Mouse (Mus musculus) ZHBTc4 (cell line): Measurements from ENCODE around the gene Prkce.

Source experiments
- DNase-seq: peaks from one replicate; pipeline ENCODE4 v3.0.0-alpha.2; 2011; ENCODE audit warnings: low read depth, low spot score

Prkce gene

DNA sequence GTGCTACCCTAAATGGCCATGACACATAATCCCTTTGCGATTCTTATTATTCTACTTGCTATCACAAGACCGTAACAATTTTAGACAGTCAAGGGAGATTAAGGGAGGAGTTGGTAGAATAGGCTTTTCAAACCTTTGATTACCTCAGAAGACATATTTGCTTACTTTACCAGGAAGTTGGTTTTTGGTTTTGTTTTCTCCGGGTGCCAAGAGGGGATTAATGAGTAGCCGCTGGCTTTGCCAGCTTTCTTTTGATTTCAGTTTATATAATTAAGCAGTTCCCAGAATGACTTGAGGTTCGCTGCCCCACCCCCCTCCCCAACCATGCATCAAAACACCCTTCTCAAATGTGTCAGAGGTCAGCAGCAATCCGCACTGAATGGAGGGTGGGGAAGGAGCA, 384.4 kb downstream of the Prkce start:
- no peak for DNase-seq

- DNase-seq, result peak; percentile 32
Observed at GRCm38 (mm10) chr17:86559206-86559891, 391.8 kb downstream of the Prkce start.

- DNase-seq, result no peak
Observed at GRCm38 (mm10) chr17:86560499-86560898, 392.9 kb downstream of the Prkce start.

DNA sequence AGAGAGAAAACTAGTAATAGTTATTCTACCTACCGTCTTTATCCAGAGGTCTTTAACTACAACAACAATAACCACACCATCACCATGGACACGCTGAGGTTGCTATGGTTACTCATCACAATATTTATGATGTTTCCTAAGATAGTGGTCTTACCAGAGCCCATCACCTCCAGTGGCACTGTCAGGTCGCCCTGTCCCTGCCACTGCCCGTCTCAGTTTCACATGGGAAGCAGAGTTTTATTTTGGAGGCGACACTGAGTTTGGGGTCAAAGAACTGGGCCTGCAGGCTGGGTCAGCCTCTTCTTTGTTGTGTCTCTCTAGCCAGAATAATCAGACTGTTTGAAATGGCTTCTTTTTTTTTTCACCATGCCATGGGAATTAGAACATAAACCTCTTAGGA, 402.9 kb downstream of the Prkce start:
- DNase-seq, result no peak

DNA sequence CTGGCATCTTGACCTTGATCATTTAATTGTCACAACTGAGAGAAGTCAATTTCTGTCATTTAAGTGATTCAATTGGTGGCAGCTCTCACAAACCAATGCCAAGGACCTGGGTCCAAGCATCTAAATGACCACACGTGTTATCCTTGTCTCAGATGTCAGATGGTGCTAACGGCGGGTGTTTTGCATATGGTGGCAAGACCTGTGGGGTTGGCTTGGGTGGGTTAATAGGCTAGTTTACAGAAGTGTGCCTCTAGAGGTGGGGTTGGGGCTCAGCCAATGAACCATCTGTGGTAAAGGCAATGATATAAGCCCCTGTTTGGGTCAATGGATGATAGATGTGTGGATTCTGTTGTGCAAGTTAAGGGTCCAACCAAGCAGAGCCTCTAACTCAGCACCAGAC, 403.7 kb downstream of the Prkce start:
- DNase-seq, result no peak

- DNase-seq, result no peak
Observed at GRCm38 (mm10) chr17:86572136-86572535, 404.6 kb downstream of the Prkce start.

DNA sequence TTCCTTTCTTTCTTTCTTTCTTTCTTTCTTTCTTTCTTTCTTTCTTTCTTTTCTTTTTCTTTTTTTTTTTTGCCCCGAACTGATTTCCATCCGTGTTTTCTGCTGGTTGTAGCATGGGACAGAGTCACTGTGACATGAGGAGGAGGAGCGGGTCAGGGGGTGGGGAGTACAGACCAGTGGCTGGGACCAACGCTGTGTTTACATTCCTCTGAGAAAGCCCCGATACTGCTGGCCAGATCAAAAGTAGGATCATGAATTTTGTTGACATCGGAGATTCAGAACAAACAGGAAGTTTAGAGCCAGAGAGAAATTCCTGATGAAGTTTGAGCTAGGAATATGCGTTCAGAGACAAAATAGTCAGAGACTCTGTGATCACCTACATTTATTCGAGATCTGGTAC, 405.0 kb downstream of the Prkce start:
- no peak for DNase-seq

GRCm38 (mm10) chr17:86573596-86574248, 406.1 kb downstream of the Prkce start:
- no peak for DNase-seq

DNA sequence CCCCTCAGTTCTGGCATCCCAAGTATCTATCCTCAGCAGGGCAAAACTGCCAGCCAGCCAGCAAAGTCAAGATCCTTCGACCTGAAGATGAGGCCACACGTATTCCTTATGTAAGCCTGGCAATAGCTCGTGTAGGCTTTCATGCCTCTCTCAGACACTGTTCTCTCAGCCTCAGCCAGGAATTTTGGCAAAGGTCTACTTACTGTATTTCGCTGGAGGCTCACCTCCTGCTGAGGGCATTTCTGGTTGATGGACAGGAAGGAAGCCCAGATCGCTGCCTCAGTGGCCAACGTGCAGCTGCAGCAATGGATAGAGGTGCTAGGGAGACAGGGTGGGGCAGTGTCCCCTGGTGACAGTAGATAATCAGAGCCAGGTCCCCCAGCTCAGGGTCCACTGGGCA, 413.1 kb downstream of the Prkce start:
- no peak for DNase-seq

DNA sequence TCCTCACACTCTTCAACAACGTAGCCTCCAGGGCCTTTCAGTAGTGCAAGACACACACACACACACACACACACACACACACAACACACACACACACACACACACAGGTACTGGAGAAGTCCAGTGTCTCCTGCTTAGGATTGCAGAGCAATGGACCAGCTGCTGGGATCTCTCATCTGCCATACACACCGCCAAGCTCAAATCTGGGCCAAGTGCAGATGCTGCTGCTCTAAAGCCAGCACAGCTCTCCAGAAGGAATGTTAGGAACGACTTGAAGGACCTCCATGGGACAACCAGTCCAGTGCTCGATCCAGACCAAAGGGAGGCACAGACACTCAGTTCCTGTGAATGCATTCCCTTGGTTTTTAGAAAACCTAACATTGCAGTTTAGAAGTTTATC, 414.8 kb downstream of the Prkce start:
- DNase-seq, result no peak

- DNase-seq, result peak; percentile 66
Observed at GRCm38 (mm10) chr17:86586441-86586840, 418.9 kb downstream of the Prkce start.

DNA sequence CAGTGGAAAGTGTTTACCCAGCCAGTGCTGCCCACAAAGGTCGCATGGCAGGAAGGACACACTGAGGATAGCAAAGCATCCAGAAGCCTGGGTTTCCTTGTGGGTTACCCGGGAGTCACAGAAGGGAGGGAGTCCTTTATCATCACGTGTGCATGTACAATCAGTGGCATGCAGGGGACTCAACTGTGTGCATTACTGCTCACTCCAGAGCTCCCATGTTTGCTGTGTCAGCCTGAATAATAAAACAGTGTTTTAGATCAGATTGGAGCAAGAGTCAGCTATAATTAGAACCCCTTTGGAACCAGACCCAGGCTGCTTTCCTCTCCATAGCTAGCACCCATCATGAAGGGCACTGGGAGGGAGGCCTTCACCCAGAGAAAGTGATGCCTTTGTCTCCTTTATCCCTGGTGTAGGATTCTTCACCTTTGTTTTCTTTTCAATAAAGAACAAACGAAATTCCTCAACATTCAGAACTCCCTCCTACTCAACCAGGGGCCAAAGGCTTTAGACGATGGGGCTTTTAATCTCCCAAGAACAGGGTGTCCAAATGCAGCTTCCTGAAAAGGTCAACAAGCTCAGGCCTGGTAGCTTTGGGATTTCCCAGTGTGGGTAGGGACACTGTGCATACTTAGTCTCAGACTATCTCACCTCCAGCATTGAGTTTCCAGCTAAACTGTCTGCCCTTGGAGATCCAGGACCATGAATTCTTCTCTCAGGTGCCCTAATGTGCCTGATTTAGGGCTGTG, 421.3 kb downstream of the Prkce start:
- DNase-seq, result no peak

DNA sequence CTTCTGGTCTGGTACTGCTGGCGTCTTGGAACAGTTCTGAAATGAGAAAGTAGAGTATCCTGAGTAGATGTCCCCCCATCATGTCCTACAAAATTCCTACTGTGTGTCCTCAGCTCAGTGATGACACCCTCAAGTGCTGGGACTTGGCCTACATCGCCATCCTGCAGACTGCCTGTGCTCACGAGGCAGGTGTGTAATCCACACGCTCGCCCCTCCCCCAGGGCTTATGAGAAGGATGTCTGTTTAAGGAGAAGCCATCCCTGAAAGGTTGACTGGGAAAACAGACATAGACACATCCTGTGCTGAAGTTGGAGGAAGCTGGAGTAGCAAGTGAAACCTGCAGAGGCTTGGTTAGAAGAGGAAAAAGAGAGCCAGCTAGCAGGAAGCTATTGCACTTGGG, 422.1 kb downstream of the Prkce start:
- DNase-seq, result no peak

DNA sequence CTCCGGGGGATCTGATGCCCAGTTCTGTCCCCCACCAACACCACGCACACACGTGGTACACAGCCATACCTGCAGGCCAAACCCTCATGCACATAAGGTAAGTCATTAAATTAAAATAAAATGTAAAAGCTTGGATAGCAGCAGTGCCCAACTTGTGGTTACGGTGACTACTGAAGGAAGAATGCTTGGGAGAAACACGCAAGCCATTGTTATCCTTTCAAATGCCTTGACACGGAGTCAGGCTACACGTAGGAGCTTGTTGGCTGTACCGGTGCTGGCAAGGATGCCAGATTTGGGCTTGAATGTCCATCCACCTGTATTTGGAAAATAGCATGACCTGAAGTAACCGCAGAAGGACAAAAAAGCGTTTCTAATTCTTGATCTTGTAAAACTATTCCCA, 423.7 kb downstream of the Prkce start:
- no peak for DNase-seq

- no peak for DNase-seq
Observed at GRCm38 (mm10) chr17:86592991-86593586, 425.5 kb downstream of the Prkce start.

DNA sequence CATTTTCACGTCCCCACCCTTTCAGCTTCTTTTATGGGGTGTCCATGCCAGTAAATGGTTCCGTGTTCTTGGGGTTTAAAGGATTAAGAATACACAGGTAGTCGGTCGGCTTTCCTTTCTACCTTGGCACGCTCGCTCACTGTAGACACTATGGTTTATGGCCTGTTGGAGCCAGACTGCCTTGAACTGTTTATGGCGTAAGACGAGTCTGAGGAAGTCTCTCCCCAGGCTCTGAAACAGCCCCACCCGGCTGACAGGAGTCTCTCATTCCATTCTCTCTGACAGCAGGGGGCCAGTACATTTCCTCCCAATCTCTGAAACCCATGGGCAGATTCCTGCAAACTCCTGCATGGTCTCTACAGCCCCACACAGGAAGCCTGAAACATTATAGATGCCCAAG, 427.9 kb downstream of the Prkce start:
- DNase-seq, result peak; percentile 85

DNA sequence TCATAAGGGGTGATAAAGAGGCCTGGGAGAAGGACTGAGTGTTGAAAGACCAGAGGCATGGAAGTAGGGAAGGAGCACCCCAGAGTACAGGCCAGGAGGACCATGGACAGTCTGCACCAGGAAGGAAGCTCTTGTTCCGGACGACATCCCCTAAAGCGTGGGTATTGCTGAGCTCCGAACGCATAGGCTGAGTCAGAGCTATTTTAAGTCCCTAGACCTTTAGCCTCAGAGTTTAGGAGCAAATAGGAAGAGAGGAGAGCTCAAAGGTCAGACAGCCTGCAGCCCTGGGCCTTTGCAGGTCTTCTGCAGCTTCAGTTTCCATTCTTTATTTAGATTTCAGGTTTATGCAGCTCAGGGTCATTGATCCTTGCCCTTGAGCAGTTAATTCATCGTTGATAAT, 433.5 kb downstream of the Prkce start:
- no peak for DNase-seq

DNA sequence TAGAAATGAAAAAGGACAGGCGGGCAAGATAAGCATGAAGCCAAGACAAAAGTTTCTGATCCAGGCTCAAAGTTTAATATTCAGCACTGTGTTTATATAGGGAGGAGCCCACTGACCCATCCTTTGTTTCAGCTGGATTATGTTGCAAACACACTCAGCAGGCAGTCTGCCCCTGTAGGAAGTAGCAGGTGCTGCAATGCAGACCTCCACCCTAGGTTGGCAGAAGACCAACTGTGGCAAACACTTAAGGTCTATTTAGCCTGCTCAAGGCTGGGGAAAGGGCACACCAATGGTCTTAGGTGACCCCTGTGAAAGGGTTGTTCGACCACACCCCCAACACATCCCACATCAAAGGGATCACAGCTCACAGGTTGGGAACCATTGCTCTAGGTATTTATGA, 434.3 kb downstream of the Prkce start:
- DNase-seq, result peak; percentile 39

DNA sequence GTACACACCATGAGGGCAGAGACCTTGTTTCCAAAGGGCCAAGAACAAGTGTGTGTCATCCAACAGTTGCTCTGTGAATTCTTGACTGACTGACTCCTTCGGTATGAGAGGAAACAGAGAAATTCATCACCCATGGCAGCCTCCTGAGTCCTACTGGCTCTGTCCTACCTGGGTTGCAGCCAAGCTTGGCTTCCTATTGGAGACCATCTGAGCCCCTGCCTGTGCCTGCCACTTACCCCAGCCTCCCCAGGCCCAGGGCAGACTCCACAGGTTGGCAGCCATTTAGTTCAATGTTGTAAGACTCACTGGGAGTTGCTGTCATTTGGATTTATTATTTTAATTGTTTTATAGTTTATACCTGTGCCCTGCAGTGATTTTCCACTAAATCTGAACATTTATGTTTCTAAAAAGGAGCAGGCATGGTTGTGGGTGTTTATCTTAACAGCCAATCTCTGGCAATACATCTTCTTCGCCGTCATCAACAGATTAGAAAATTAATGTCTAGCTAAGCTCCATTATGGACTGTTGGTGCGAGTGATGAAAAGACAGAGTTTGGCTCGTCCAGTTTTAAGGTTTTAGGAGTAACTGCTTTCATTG, 436.4 kb downstream of the Prkce start:
- DNase-seq, result no peak

- no peak for DNase-seq
Observed at GRCm38 (mm10) chr17:86607981-86608380, 440.4 kb downstream of the Prkce start.

GRCm38 (mm10) chr17:86610271-86610969, 442.8 kb downstream of the Prkce start:
- DNase-seq, result no peak
